Mouse (Mus musculus) urinary bladder, postnatal 0 days (tissue): Measurements from ENCODE around the gene 4930513O06Rik. TPM values are rescaled to one million over a fixed set of nuclear protein-coding genes. Genes with fewer than 3 reads are reported as not detected.

ENCODE experiments used
- polyA plus RNA-seq: library from polyadenylated mRNA; unstranded; fragments of >200 nt; fragmentation: Nextera tagmentation; extraction: Ambion mirVana; gene quantifications from 2 replicates; pipeline ENCODE4 v1.2.1, GENCODE M21; 2015

4930513O06Rik gene
- not detected in 2 replicates for polyA plus RNA-seq

GRCm38 (mm10) chrX:139085943-139086342, at the start of gene 4930513O06Rik:
Gene 4930513O06Rik, plus strand, starts transcription at chrX:139086243.

DNA sequence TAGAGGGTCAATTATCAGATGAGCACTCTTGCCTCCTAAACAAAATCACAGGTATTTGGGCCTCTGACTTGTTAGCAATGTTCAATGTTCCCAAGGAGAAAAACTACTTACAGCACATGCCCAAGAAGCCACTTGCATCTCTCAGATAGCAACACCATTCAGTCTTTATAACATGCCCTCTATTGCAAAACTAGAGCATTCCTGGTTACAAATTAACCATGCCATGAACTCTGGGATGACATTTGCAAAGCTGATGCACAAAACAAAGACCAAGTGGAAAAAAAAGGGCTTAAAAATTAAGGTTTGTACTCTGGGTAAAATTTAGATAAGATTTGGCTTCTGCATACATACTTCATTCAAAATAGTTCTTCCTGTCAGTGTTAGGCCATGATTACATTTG, 966 bp upstream of the 4930513O06Rik start, which contains the start of gene Serpina7:
Gene Serpina7, minus strand, starts transcription at position 160 of the 400 bp plus-strand sequence.

Other genes starting within 250 kb of the 4930513O06Rik start
- gene Nrk, start 171.8 kb upstream of the 4930513O06Rik start, polyA plus RNA-seq, result 9.7 and 13.7 TPM in 2 replicates
- 0.08 and 0.16 TPM in 2 replicates for gene Serpina7, start 1.0 kb upstream of the 4930513O06Rik start, polyA plus RNA-seq
- gene 4933428M09Rik, start 93.0 kb downstream of the 4930513O06Rik start, polyA plus RNA-seq, result not detected in 2 replicates
- 23.2 and 29.2 TPM in 2 replicates for gene Mum1l1, start 123.8 kb downstream of the 4930513O06Rik start, polyA plus RNA-seq
- not detected in 2 replicates for gene Trap1a, start 247.4 kb downstream of the 4930513O06Rik start, polyA plus RNA-seq